Mouse (Mus musculus) C3H10T1/2 (cell line): ENCODE results near the gene Coro6. TPM values are rescaled to one million over a fixed set of nuclear protein-coding genes. Genes with fewer than 3 reads are reported as not detected.

Experiments
- polyA plus RNA-seq, 2 experiments: library from polyadenylated mRNA; unstranded; fragments of >200 nt; fragmentation: generic; extraction: Trizol; gene quantifications; one replicate each; pipeline ENCODE4 v1.2.1; 2012; ENCODE audit warnings: missing spikeins in 2 of 2

The Coro6 gene
- under 1 TPM; 0.02 to 0.04 TPM for polyA plus RNA-seq

DNA sequence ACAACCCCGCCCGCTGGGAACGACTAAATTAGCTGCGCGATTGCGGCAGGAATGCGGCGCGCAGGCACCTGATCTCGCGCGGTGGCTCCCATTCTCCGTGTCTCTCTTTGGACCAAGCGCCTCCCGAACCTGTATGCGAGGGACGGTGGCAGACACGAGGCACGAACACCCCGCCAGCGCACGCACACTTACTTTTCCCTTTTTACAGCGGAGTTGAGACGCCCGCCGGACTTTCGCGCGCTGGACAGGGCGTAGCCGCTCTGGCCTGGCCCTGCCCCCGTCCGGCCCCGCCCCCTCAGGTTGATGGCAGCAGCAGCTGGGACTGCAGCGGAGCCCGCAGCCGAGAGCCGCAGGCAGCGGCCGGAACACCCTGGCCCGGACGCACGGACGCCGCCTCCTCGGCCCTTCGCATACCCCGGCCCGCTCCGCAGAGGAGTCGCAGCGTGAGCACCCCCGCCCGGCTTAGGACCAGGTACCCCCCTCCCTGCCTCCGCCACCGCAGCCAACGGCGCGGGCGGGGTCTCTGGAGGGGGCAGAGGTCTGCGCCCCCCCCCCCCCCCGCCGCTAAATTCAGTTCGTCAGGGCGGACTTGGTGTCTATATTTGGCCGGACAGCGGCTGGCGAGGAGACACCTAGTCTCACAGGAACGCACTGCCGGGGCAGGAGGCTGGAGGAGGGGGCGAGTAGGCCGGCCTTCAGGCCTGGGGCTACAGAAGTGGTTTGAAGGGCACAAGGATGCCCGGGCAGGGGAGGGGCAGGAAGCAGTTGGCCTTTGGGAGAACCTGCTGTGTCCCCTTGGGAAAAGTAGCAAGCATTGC, at the start of gene Coro6:
Coro6 (plus strand) TSS at position 129 of the 818 bp plus-strand sequence.

DNA sequence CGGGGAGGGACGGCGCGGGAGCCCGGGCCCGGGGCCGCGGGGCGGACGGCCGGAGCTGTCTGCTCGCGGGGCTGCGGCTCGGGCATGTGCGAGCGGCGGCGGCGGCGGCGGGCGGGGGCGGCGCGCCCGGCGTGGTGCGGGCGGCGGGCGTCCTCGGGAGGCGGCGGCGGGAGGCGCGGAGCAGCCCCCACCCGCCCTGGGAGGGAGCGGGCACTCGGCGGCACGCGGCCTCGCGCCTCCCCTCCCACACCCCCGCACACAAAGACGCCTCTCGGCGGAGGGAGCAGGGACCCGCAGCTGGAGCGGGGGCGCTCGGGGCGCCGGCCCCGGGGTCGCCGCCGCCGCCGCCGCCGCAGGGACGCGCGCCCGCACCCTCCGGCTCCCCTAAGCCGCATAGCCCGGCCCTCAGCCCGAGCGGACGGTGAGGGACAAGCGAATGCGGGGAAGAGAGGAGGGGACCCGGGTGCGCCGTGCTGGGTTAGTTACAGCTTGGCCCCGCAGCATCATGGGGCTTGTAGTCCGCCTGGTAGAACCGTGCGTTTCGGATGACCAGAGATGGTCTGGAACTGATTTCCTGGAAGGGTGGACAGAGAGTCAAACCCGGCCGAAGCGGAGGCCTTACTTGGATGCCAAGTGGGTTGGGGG, 27.5 kb downstream of the Coro6 start, which contains the start of gene Ankrd13b:
Ankrd13b (minus strand) TSS at position 88 of the 645 bp plus-strand sequence.

DNA sequence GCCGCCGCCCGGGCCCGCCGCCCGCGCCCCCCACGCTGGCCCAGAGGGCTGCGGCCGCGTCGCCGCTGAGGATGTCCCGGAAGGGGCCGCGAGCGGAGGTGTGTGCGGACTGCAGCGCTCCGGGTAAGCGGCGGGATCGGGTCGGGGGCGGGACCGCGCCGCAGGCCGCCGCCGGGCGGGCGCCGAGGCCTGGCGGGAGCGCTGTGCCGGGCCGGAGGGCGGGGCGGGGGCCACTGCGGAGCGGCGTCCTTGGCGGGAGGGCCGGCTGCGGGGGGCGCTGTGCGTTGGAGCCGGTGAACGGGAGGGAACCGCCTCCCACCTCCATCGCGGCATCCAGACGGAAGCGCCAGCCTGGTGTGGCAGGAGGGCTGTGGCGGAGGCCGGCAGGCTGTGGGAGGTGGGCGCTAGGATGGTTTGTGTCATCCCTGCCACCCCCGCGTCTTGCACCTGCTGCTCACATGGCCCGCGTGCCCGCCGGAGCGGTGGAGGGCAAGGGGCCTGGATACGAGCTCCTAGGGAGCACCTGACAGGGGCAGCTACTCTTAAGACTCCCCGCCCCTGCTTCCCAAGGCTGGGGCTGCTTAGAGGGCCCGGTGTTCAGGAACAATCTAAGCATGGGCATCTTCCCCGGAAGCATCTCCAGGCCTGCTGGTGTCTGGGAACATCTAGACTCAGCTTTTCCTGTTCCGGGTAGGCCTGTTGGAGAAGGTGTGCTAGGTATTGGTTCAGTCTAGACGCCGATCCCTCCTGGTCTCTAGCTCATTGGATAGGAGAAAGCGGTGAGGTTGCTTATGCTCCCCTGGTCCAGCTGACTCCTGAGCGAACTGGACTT, 31.5 kb downstream of the Coro6 start, which contains the start of gene Git1:
Git1 (plus strand) TSS at position 51 of the 832 bp plus-strand sequence.

DNA sequence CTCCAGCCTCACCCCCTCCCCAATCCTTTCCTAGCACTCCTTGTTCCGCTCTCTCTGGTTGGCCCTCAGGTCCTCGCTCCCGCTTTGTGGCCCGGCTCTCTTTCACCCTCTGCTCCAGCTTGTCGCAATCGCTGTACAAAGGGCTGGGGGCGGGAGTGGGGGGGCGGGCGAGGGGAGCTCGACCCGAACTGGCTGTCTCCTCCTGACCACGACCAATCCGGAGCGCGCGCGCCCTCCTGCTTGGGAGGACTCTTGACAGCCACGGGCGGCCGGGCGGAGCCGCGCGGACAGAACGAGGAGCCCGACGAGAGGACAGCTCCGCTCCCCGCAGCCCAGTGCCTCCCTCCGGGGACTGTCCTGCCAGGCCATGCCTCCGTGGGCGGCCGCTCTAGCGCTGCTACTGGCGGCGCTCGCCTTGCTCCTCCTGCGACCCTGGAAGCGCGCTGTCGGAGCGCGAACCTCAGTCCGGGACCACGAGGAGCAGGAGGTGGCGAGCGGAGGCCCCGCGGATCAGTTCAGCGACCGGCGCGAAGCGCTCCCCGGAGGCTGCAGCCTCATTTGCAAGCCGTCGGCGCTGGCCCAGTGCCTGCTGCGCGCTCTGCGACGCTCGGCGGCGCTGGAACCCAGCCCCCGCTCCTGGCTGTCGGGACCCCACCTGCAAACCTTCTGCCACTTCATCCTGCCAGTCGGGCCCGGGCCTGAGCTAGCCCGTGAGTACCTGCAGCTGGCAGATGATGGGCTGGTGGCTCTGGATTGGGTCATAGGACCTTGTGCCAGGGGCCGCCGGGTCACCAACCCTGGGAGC, 52.8 kb downstream of the Coro6 start, which contains the start of gene Abhd15:
Abhd15 (plus strand) TSS at position 290 of the 805 bp plus-strand sequence.

DNA sequence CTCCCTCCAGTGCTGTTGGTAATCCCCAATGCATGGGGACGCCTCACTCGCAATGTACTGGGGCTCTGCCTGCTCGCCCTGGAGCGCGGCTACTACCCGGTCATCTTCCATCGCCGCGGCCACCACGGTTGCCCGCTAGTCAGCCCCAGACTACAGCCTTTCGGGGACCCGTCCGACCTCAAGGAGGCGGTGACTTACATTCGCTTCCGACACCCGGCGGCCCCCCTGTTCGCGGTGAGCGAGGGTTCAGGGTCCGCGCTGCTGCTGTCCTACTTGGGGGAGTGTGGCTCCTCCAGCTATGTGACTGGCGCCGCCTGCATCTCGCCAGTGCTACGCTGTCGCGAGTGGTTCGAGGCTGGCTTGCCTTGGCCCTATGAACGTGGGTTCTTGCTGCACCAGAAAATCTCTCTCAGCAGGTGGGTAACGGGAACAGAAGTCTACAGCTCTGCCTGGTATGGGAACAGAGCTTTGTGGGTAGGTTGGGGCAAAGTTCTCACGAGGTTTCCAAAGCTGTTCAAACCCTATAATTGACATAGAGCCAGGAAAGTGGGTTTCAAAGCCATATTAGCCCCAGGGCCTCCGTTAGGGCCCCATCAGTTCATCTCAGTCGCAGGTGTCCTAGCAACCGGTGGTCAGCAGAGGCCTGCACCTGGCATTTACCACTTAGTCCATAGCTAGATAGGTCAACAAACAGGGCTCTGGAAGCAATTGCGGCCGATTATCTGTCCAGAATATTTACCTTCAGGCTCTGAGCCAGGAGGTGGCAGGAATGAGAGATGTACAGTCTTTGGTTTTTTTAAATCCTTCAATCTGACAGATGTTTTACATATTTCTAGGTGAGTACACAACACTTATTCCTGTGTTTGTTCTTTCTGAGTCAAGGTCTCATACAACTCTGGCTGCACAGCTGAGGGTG, 53.7 kb downstream of the Coro6 start, which contains the start of gene Trp53i13:
Trp53i13 (minus strand) TSS at position 344 of the 916 bp plus-strand sequence.

DNA sequence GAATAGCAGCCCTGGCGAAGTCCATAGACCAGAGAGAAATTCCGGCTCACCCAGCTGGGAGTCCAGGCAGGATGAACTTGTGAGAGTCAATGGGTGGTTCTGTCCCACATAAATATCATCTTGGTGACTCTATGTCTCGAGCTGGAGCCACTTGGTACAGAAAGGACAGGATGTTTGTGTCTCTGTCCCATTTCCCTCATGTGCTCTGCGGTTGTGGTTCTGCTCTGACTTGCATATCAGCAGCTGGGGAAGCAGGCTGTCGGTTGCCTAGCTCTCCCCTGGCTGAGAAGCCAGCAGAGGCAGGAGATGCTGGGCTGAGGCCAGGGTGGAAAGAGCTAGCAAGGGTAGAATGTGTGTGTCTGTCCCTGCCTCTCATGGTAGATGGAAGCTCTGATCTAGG, 56.8 kb downstream of the Coro6 start, which contains the start of gene Gm10392:
Gm10392 (minus strand) TSS at position 156 of the 400 bp plus-strand sequence.

Other genes starting within 250 kb of the Coro6 start
- 1 to 10 TPM in 1 of 2 experiments, under 1 TPM in 1; 0.30 to 1.7 TPM for gene Ssh2, start 246.1 kb upstream of the Coro6 start, polyA plus RNA-seq
- gene Ankrd13b, start 27.3 kb downstream of the Coro6 start, polyA plus RNA-seq, result 10 to 100 TPM; 33.6 to 49.8 TPM
- 10 to 100 TPM; 41.2 to 63.6 TPM for gene Git1, start 31.2 kb downstream of the Coro6 start, polyA plus RNA-seq
- under 1 TPM; 0.12 to 0.44 TPM for gene Abhd15, start 52.7 kb downstream of the Coro6 start, polyA plus RNA-seq
- 10 to 100 TPM; 21.6 to 43.4 TPM for gene Trp53i13, start 53.6 kb downstream of the Coro6 start, polyA plus RNA-seq
- under 1 TPM in 1 of 2 experiments, not detected in 1; 0.05 TPM for gene Gm10392, start 56.8 kb downstream of the Coro6 start, polyA plus RNA-seq
- 1 to 10 TPM in 1 of 2 experiments, under 1 TPM in 1; 0.32 to 2.7 TPM for gene Taok1, start 145.4 kb downstream of the Coro6 start, polyA plus RNA-seq
- 1 to 10 TPM in 1 of 2 experiments, under 1 TPM in 1; 0.84 to 3.9 TPM for gene Nufip2, start 223.7 kb downstream of the Coro6 start, polyA plus RNA-seq